Mouse (Mus musculus): ENCODE data around the gene Pef1.

The Pef1 gene

GRCm38 (mm10) chr4:130101183-130101582, 1.2 kb upstream of the Pef1 start:
- DNase-seq = no peak

DNA sequence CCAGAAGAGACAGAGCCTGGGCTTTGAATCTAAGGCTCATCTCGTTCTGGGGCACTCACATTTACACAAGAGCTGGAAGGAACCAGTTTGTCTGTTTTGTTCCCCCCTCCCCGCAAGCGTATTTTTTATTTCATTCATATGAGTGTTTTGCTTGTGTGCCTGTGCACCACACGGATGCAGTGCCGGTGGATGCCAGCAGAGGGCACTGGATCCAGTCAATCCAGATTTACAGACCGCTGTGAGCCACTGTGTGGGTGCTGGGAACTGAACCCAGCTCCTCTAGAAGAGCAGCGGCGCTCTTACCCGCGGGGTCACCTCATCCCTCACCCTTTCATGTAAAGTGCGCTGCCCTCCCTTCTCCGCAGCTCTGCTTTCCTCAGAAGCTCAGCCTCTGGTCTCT, 1.3 kb downstream of the Pef1 start:
- DNase-seq = no peak

- DNase-seq = no peak
These were observed 2.2 kb downstream of the Pef1 start for GRCm38 (mm10) chr4:130104584-130104983.

- DNase-seq = no peak
These were observed 4.7 kb downstream of the Pef1 start for GRCm38 (mm10) chr4:130107065-130107443.

DNA sequence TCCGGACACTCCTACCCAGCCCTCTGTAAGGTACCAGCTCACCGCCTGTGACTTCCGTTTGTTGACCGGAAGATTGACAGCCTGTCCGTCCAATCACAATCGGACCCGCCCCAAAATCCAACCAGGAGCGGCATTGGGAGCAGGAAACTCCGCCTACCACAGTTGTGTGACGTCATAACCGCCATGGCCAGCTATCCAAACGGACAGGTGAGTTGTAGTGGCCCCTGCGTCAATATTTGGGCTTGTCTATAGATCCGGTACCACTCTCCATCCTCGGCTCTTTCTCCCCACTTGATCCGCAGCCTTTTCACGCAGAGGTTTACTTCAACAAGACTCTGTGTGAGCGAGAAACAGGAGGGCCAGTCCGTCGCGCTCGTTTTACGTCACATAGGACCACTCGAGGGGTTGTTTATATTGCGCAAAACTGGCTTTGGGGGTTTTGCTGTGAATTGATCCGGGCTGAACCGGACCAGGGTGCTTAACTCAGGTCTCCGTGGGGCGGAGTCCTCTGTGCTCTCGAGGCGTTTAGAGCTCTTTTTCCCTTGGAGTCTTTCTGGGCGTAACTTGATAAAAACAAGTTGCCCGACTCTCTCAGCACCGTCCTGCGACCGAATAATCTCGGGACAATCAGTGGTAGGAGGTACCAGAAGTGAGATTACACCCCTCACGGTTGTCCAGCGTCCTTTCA, 5.2 kb downstream of the Pef1 start:
- DNase-seq = peak; percentile 96 to 98

DNA sequence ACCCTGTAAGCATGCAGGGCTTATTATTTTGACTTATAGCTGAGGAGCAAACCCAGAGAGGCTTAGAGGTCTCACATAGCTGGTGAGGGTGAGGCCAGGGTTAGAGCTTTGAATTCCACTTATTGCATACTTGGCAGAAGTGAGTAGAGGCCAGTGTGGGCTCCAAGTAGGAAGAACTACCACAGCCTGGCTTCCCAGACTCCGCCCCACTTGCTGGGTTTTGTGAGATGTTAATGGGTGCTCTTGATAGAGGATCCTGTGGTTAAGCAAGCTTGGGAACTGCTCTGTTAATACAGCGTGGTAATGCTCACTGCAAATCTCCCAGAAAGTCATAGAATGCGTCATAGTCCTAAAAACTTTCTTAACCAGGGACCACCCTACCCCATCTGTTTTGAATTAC, 6.6 kb downstream of the Pef1 start:
- no peak for DNase-seq

- DNase-seq = no peak
These were observed 7.3 kb downstream of the Pef1 start for GRCm38 (mm10) chr4:130109666-130110065.

DNA sequence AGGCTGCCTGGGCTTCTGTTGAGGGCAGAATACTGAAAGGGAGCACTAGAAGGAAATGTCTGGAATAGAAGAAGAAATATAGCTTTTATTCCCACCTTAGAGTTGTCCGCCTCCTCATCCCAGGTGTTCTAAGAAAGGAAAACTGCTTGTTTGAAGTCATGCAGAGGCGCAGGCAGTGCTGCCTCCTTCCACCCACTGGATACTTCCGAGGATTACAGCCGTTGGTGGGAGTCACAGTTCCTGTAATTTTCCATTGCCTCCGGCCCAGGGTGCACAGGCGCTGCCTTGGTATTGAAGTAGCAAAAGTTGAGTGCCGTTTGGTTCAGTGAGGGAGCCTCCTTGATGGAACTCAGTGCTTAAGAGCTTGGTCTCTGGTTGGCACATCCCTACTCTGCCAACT, 7.7 kb downstream of the Pef1 start:
- DNase-seq = no peak

GRCm38 (mm10) chr4:130112299-130112698, 9.9 kb downstream of the Pef1 start:
- DNase-seq = no peak

DNA sequence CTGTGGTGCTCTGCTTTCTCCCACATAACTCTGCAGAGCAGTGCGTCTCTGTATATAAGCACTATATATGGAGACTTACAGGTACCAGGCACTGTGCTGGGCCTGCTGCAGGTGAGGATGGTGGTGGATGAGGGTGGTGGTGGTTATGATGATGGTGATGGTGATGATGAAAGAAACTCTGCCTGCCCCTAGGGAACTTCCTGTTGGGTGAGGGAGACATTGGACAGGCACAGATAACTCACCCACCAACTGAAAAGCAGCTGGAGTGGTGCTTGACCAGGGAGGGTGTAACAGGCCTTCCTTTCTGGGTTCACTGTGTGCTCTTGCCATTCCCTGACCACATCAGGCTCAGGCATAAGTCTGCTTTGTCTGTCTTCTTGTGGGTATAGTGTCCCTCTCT, 10.4 kb downstream of the Pef1 start:
- no peak for DNase-seq

DNA sequence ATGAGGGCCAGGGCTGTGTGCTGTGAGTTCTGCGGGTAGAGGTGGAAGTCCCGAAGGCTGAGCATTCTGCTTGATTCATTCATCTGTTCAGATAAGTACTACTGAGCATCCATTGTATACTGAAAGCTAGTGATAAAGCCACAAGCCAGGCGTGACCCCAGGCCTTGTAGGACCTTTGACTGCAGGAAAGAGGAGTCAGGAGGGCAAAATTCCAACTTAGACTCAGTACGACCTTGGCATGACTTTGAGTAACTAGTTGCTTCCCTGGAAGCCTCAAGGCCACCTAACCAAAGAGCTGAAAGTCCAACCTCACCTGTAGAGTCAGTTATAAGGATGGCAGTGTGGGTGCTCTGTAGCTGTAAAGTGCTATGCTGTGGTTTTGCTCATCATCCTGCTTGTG, 18.4 kb downstream of the Pef1 start:
- DNase-seq = no peak

- DNase-seq = no peak
These were observed 19.2 kb downstream of the Pef1 start for GRCm38 (mm10) chr4:130121560-130121959.

DNA sequence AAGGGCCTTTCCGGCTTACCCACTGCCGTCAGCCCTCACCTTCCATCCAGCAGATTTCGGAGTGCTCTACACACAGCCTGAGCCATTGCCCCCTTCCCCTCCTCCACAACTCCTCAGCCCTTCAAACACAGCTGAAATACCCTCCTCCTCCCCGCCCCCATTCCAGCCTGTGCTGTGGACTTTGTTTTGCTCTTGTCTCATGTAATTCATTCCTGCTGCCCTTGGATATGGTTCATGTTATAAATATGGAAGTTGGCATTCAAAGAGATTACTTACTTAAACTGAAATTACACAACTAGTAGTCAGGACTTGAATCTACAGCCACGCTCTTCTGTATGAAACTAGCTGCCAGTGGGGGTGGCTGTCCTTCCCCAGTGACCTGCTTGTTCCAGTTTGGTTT, 20.7 kb downstream of the Pef1 start:
- DNase-seq = no peak

GRCm38 (mm10) chr4:130124110-130124509, 21.8 kb downstream of the Pef1 start:
- no peak for DNase-seq

DNA sequence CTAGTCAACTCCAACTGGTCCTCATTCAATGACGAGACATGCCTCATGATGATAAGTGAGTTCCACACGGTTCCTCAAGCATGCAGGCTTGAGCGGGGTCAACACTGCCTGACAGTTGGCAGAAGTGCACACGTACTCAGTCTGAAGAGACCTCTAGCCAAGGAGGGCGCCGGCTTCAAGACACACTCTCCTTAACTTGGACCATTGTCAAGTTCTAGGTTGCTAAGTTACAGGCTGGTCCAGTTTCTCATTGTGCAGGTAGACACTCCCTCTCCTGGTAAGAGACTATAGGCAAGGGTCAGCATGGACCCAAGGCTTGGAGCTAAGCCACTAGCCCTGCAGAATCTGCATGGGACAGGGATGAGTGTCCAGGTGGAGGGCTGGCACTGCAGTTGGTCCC, 22.8 kb downstream of the Pef1 start:
- no peak for DNase-seq

DNA sequence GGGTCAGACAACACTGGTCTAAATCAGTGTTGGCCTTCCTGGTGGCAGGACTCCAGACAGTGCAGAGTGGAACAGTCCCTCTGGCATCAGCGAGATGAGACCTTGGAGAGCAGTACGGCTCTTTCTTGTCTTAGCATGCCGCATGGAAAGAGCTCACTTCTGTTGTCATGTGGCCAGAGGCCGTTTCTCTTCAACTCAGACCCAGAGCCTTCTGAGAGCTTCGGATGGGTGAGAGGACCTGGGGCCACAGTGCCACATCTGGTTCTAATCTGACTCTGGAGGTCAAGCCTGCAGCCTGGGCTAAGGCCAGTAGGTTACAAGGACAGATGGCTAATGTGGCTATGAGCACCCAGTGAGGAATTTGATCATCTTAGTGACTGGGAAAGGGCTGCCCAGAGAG, 23.6 kb downstream of the Pef1 start:
- no peak for DNase-seq

GRCm38 (mm10) chr4:130128907-130129306, 26.5 kb downstream of the Pef1 start:
- no peak for DNase-seq

- no peak for DNase-seq
These were observed 27.7 kb downstream of the Pef1 start for GRCm38 (mm10) chr4:130130082-130130481.

DNA sequence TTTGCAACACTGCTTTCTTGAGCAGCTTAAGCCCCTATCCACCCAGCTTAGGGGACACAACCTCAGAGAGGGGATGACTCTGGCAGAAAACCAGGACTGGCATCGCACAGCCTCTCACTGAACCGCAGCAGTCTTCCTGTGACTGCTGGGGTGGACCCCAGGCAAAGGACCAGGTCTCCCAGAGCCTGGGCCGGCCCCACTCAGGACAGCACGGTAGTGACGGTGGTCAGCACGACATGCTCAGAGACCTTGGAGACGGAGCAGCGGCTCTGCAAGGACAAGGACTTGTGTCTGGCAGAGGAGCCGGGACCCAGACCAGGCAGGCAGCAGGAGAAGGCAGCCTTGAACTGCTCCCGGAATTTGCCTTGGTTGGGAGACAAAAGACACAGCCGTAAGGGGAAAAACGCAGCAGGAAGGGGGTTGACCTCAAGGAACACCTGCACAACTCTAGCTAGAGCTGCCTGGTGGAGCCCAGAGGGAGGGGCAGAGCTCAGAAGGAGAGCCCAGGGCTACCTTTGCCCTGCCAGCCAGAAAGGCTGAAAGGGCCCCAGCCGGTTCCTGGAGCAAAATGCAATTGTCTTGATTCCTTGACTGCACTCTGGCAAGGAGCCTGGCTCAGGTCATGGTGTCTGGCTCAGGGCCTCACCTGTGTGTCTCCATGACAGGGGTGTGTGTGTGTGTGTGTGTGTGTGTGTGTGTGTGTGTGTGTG, 28.4 kb downstream of the Pef1 start:
- no peak for DNase-seq

- no peak for DNase-seq
These were observed 29.2 kb downstream of the Pef1 start for GRCm38 (mm10) chr4:130131448-130132105.

DNA sequence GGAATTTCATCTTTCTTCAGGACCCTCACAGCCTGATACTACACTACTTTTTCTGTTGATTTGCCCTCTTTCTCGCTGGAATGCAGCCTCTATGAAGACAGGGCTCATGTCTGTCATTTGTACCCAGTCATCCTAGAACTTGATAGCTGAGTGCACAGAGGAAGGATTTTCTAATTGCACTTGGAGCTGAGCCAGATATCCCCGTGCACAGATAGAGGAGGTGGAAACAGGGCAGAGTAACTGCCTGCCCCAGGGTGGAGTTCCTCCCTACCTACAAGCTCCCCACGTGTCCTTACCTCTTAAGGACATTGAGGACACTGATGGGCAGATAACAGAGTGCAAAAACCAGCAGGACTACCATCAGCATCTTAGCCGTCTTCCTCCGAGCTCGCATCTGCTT, 31.0 kb downstream of the Pef1 start:
- DNase-seq = no peak

DNA sequence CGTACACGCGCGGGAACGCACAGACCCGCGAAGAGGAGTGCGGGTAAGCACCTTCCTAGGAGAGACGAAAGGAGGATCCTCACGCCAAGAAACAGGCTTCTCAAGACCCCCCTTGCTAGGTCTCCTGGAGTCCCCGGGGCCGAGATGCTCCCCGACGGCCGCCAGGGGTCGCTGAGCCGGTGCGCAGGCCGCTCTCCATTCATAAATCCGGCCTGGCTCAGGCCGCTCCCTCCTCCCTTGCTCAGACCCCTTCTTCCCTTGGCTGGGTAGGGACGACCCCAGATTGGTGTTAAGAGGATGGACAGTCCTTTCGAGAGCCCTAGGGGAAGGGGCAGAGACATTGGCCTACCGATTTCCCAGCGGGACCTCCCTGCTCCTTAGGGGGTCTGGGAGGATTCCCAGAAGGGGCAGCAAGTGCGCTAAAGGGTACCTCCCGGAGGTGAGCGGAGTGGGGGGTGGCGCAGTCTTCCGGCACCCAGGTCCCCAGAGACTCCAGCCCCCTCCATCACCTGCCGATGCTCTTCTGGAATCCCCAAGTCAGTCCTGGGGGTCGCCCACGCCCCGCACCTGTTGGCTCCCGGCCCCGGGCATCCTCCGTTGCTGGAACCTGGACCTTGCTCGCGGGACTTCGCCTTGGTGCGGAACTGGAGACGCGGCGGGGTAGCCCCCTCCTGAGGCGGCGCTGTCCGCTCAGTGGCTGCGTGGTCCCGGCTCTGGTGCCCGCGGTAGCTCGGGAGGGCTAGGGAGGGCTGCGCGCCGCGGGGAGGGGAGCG, 36.3 kb downstream of the Pef1 start:
- DNase-seq = peak in 1 of 2 experiments; percentile 22

DNA sequence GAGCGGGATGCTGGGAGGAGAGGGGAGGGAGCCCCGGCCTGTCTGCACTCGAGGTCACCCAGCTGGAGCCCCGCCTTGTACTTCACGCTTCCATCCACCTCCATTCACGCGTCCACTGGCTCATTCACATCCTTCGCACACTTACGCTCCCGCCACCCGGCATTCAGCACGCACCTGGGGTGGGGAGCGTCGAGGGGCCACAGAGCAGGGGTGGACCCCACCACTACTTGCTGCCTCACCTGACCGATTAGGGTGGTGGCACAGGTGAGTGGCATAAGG, 36.8 kb downstream of the Pef1 start, which contains the start of gene Hcrtr1:
Hcrtr1 (minus strand) TSS at position 146 of the 279 bp plus-strand sequence.
- DNase-seq = no peak

- DNase-seq = no peak
These were observed 38.6 kb downstream of the Pef1 start for GRCm38 (mm10) chr4:130140992-130141402.
